Mouse (Mus musculus) bone marrow, adult 2 months (tissue): Measurements from ENCODE around the gene Lrrc51.

ENCODE experiments used
- CTCF ChIP-seq: fragments of 200-500 bp; IDR thresholded peaks from 2 replicates; pipeline ENCODE4 v1.5.1; 2011; ENCODE audit warnings: low read length, control low read depth; ENCODE audit not compliant: control insufficient read depth, insufficient read depth
- POLR2A ChIP-seq: fragments of 200-500 bp; IDR thresholded peaks from 2 replicates; pipeline ENCODE4 v1.6.1; 2011; ENCODE audit warnings: low read depth, mild to moderate bottlenecking, control low read depth, low read length, borderline replicate concordance; ENCODE audit not compliant: control insufficient read depth

- TF ChIP-seq POLR2A (no peak), CTCF (no peak)
Measured at GRCm38 (mm10) chr7:101974505-101974904, 40.8 kb upstream of the Lrrc51 start.
